Mouse (Mus musculus) intestine, postnatal 0 days (tissue): Measurements from ENCODE around the gene Rufy4. TPM values are rescaled to one million over a fixed set of nuclear protein-coding genes. Genes with fewer than 3 reads are reported as not detected.
"Not testable (repeated sequence)": the region's sequence is repeated elsewhere in the genome, so short reads cannot be mapped to it uniquely, and the experiment has no call there.

Source experiments
- ATAC-seq: fragments of 200-750 bp; cut with Nextera tagmentation; 2 replicates; pipeline ENCODE4 v1.8.0; 2017; ENCODE audit warnings: mild to moderate bottlenecking, moderate TSS enrichment, moderate library complexity
- H3K27ac ChIP-seq: fragments of 300-500 bp; sonication (generic); 2 replicates; pipeline ENCODE4 v1.5.1; 2014; ENCODE audit warnings: mild to moderate bottlenecking, low read depth, low read length, moderate library complexity
- H3K27me3 ChIP-seq: fragments of 300-500 bp; sonication (generic); replicated peaks from 2 replicates; pipeline ENCODE4 v1.6.1; 2014; ENCODE audit warnings: low read length, mixed read lengths; ENCODE audit not compliant: control insufficient read depth, insufficient read depth
- H3K36me3 ChIP-seq: fragments of 300-500 bp; sonication (generic); 2 replicates; pipeline ENCODE4 v1.6.1; 2014; ENCODE audit warnings: mild to moderate bottlenecking, moderate library complexity; ENCODE audit not compliant: control insufficient read depth, insufficient read depth
- H3K4me1 ChIP-seq: fragments of 300-500 bp; sonication (generic); replicated peaks from 2 replicates; pipeline ENCODE4 v1.6.1; 2014; ENCODE audit warnings: antibody characterized with exemption, low read length, mixed read lengths; ENCODE audit not compliant: control insufficient read depth, insufficient read depth
- H3K4me2 ChIP-seq: fragments of 300-500 bp; sonication (generic); replicated peaks from 2 replicates; pipeline ENCODE4 v1.6.1; 2014; ENCODE audit warnings: low read depth, mild to moderate bottlenecking, moderate library complexity
- H3K4me3 ChIP-seq: fragments of 300-500 bp; sonication (generic); 2 replicates; pipeline ENCODE4 v1.5.1; 2014; ENCODE audit warnings: low read depth, low read length
- H3K9ac ChIP-seq: fragments of 300-500 bp; sonication (generic); 2 replicates; pipeline ENCODE4 v1.6.1; 2014; ENCODE audit warnings: mild to moderate bottlenecking, low read depth, low read length
- H3K9me3 ChIP-seq: fragments of 300-500 bp; sonication (generic); 2 replicates; pipeline ENCODE4 v1.6.1; 2016; ENCODE audit warnings: mixed run types; ENCODE audit not compliant: control insufficient read depth
- CTCF ChIP-seq: sonication (generic); IDR thresholded peaks from 2 replicates; pipeline ENCODE4 v1.5.1; 2016; ENCODE audit warnings: low read depth, mild to moderate bottlenecking, control low read depth, antibody characterized with exemption, moderate library complexity
- WGBS: fragments of 180-500 bp; shearing (Covaris S2); extraction: QIAGEN DNeasy Blood & Tissue Kit; methylation state at CpG from one replicate; pipeline ENCODE4 v1.1.7; 2014; 5-methylcytosine and 5-hydroxymethylcytosine counted together
- polyA plus RNA-seq: library from polyadenylated mRNA; unstranded; fragments of >200 nt; fragmentation: Nextera tagmentation; extraction: Ambion mirVana; gene quantifications from 2 replicates; pipeline ENCODE4 v1.2.1, GENCODE M21; 2015

The Rufy4 gene
- polyA plus RNA-seq, 1 experiment from 2014 or later = not detected

GRCm38 (mm10) chr1:74151091-74151490 lies 25.8 kb downstream of the Rufy4 start:
- WGBS = 48% methylated on average over 3 of the region's 3 CpGs
- Histone ChIP-seq H3K4me3 (no peak overlapping the region), H3K4me1 (no peaks in the 10 kb centered on the region), H3K27me3 (no peaks in the 10 kb centered on the region), H3K36me3 (no peaks in the 10 kb centered on the region), H3K4me2 (no peak overlapping the region), H3K9me3 (no peaks in the 10 kb centered on the region), H3K27ac (no peak overlapping the region), H3K9ac (no peak overlapping the region)
- TF ChIP-seq CTCF = no peak
- no peak for ATAC-seq

DNA sequence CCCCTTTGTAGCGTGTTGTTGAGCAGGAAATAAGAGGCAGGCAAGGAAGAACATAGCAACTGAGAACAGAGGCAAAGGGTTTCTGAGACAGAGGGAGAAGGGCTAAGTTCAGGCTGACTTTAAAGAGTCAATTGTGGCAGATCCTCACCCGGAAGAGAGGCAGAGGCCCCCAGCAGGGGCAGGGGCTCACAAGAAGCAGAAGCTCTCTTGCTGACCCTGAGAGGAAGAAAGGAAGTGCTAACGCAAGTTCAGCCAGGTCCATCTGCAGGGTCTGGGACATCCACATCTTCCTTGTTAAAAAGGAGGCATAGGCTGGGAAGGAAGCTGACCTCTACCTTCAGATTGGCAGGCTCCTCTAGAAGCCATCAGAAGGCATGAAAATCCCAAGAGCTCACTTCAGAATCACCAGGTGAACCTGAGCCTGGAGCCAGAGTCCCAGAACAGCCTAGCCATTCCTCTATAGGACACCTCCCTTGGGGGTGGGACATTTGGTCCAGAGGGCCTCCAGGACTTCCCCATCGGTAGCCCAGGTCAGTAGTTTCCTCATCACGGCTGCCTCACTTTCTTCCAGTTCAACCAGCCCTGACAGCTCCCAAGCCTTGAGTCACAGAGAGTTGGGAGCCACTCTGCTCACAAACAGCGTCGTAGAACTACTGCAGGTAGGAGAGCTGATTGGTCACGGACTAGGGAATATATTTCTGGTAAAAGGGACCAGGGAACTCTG lies 28.3 kb downstream of the Rufy4 start, which contains the start of gene Cxcr2:
TSS of gene Cxcr2 (plus strand) at position 529 of the 724 bp plus-strand sequence.
- ATAC-seq = no peak
- H3K4me1 ChIP-seq = no peaks in the 10 kb centered on the region
- H3K27ac ChIP-seq = no peak within 1 kb of the TSS
- WGBS = 63% methylated on average over 8 of the region's 8 CpGs
- TF ChIP-seq CTCF = no peak
- H3K9me3 ChIP-seq = no peaks in the 10 kb centered on the region
- H3K9ac ChIP-seq = no peak within 1 kb of the TSS
- H3K4me2 ChIP-seq = no peak within 1 kb of the TSS
- no peak within 1 kb of the TSS for H3K4me3 ChIP-seq
- no peaks in the 10 kb centered on the region for H3K27me3 ChIP-seq
- no peaks in the 10 kb centered on the region for H3K36me3 ChIP-seq

DNA sequence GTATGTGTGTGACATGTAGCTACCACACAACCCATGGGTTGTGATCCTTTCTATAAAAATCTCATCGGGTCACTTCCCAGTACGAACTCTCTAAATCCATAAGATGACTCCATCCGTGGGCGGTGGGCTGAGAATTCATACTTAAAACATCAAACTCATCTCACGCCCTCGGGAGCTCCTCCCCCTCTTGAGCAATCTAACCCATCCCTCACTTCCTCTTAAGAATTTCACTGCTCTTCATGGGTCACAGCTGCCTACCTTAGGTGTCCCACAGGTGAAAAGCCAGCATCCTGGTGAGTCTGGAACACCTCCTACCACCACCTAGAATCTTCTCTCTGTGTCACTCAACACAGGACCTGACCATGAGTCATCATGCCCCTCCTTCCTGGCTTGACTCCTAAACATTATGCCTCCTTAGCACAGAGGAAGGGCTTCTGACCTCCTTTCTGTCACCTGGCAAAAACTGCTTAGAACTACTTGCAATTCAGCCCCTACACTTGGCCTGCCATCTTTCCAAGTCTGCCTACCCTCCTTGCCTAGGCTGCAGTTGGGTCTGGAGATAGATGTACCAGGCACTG lies 30.2 kb downstream of the Rufy4 start:
- no peak for ATAC-seq
- H3K9me3 ChIP-seq = no peaks in the 10 kb centered on the region
- H3K4me1 ChIP-seq = no peaks in the 10 kb centered on the region
- no peaks in the 10 kb centered on the region for H3K27me3 ChIP-seq
- H3K4me3 ChIP-seq = no peak overlapping the region
- no peak overlapping the region for H3K4me2 ChIP-seq
- H3K9ac ChIP-seq = no peak overlapping the region
- H3K27ac ChIP-seq = no peak overlapping the region
- TF ChIP-seq CTCF = no peak
- H3K36me3 ChIP-seq = no peaks in the 10 kb centered on the region
- 76% methylated on average over 6 of the region's 6 CpGs for WGBS

GRCm38 (mm10) chr1:74156381-74156910 lies 31.1 kb downstream of the Rufy4 start:
- Histone ChIP-seq H3K27ac (no peak overlapping the region), H3K9ac (no peak overlapping the region), H3K27me3 (no peaks in the 10 kb centered on the region), H3K9me3 (no peaks in the 10 kb centered on the region), H3K4me1 (no peaks in the 10 kb centered on the region), H3K36me3 (no peaks in the 10 kb centered on the region), H3K4me3 (no peak overlapping the region), H3K4me2 (no peak overlapping the region)
- TF ChIP-seq CTCF = no peak
- ATAC-seq = no peak
- 67% methylated on average over 14 of the region's 14 CpGs for WGBS

- WGBS = 72% methylated on average over 4 of the region's 5 CpGs
- H3K36me3 ChIP-seq, H3K27ac ChIP-seq, H3K4me2 ChIP-seq, H3K4me3 ChIP-seq, H3K9me3 ChIP-seq, ATAC-seq, H3K9ac ChIP-seq, H3K27me3 ChIP-seq, H3K4me1 ChIP-seq: not testable (repeated sequence)
These were observed 34.3 kb downstream of the Rufy4 start for GRCm38 (mm10) chr1:74159613-74160012.

DNA sequence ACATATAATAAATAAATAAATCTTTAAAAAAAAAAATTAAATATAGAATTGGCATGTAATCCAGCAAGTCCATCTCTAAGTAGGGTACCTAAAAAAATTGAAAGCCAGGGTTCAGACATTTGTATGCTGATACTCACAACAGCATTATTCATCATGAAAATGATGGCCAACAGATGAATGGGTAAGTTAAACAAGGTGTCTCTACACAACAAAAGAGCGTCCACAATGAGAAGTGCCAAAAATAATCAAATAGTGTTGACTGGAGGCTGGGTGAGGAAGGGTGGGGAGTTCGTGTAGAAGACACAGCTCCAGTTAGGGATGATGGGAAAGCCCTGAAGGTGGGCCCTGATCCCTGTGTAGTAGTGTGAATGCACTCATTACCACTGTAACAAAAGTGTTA lies 34.7 kb downstream of the Rufy4 start:
- Histone ChIP-seq H3K4me3 (no peak overlapping the region), H3K9me3 (no peaks in the 10 kb centered on the region), H3K4me1 (no peaks in the 10 kb centered on the region), H3K27ac (no peak overlapping the region), H3K36me3 (no peaks in the 10 kb centered on the region), H3K4me2 (no peak overlapping the region), H3K27me3 (no peaks in the 10 kb centered on the region), H3K9ac (no peak overlapping the region)
- TF ChIP-seq CTCF = no peak
- no peak for ATAC-seq
- whole genome bisulfite sequencing = 64% methylated on average over 2 of the region's 2 CpGs
